Mouse (Mus musculus): ENCODE results near the gene Frmd4a. TPM values are rescaled to one million over a fixed set of nuclear protein-coding genes. Genes with fewer than 3 reads are reported as not detected.
A peak's percentile ranks its signal among the peaks of the same experiment; 100 is the strongest.

Frmd4a gene
- total RNA-seq, 2 experiments from 2014 or later = 18.1 to 29.3 TPM

GRCm38 (mm10) chr2:4131216-4131615 is 113.7 kb downstream of the Frmd4a start:
- ATAC-seq (replicated peaks; ENCODE audit: poor library complexity) = no peak

GRCm38 (mm10) chr2:4137493-4137892 is 120.0 kb downstream of the Frmd4a start:
- ATAC-seq (replicated peaks; ENCODE audit: poor library complexity) = no peak

GRCm38 (mm10) chr2:4142221-4142950 is 124.9 kb downstream of the Frmd4a start:
- no peak for ATAC-seq (replicated peaks; ENCODE audit: poor library complexity)

- ATAC-seq (replicated peaks; ENCODE audit: poor library complexity) = no peak
Observed at GRCm38 (mm10) chr2:4144424-4144823, 126.9 kb downstream of the Frmd4a start.

DNA sequence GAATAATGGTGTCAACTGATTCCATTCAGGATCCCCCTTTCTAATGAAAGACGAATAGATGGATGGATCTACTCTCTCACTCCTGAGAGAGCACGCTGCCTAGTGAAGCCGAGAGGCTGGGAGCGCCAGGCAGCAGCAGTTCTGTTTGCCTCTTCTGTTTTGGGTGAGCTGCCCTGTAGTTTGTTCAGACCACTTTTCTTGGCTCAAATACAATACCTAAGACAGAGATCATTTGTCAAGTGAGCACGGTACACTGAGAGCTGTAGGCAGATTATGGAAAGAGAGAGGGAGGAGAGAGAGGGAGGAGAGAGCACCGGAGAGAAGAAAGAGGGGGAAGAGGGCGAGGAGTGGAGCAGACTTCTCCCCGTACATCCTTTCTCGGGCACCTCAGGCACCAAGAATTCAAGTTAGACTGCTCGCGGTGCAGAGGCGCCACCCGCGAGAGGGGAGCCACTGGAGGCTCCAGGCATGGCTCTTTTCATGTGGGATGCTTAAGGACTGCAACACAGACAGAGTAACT is 135.1 kb downstream of the Frmd4a start:
- no peak for ATAC-seq (replicated peaks; ENCODE audit: poor library complexity)

DNA sequence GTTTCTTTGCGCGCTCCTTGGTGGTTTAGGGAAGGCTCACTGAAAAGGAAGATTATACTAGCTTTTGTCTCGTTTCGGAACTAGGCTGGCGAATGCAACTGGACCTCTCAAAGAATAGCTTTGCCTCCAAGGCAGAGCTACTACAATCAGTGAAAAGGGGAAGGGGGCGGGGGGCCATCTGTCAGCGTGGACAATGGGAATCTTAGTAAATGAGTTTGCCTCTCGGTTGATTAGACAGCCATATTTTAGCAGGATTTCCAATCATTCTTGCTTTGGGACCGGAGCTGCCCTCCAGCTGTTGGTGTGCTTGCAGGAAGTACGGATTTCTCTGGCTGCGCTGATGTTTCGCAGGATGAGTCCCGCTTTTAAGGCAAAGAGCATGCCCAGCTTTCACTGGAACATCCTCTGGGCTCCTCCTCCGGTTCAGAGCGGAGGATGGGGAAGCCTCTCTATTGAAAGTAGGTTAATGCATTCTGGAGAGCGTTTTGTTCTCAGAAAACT is 135.7 kb downstream of the Frmd4a start:
- no peak for ATAC-seq (replicated peaks; ENCODE audit: poor library complexity)

GRCm38 (mm10) chr2:4154036-4154653 is 136.6 kb downstream of the Frmd4a start:
- no peak for ATAC-seq (replicated peaks; ENCODE audit: poor library complexity)

GRCm38 (mm10) chr2:4154654-4155047 is 137.1 kb downstream of the Frmd4a start:
- ATAC-seq (replicated peaks; ENCODE audit: poor library complexity) = no peak

- ATAC-seq (replicated peaks; ENCODE audit: poor library complexity) = no peak
Observed at GRCm38 (mm10) chr2:4155406-4155805, 137.9 kb downstream of the Frmd4a start.

DNA sequence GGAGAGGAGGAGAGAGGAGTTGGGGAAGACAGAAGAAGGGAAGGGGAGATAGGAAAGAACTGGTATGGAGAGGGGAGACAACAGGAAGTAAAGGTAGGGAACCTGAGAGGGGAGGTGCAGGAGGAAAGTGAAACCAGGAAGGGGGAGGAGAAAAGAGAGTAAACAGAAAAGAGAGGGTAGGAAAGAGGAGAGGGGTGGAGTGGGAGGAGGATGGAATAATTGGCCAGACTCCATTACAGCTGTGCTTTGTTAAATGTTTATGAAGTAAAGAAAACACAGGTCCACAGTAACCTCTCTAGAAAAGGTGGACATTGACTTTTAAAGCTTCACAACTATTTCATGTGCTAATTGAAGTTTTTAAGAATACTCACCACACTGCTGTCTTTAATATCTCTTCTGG is 139.0 kb downstream of the Frmd4a start:
- no peak for ATAC-seq (replicated peaks; ENCODE audit: poor library complexity)

DNA sequence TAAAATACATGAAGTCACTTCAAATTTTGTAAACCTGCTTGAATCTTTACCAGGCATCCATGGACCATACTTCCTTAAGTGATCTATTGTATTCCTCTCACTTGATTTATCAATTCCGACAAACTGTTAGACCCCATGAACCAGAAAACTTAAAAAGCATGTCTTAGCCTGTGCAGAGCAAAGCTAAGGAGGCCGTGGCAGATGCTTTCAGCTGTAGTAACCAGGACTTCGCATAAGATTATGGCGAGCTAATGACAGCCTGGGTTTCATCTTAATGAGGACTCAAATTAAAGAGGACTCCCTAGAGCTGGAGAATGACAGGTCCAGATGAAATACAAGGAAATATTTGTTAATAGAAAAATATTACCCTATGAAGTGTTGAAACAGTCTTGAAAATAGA is 139.9 kb downstream of the Frmd4a start:
- ATAC-seq (replicated peaks; ENCODE audit: poor library complexity) = no peak

GRCm38 (mm10) chr2:4159574-4160203 is 142.2 kb downstream of the Frmd4a start:
- ATAC-seq (replicated peaks; ENCODE audit: poor library complexity) = peak; percentile 37; the same call in 1 of the 2 replicates

DNA sequence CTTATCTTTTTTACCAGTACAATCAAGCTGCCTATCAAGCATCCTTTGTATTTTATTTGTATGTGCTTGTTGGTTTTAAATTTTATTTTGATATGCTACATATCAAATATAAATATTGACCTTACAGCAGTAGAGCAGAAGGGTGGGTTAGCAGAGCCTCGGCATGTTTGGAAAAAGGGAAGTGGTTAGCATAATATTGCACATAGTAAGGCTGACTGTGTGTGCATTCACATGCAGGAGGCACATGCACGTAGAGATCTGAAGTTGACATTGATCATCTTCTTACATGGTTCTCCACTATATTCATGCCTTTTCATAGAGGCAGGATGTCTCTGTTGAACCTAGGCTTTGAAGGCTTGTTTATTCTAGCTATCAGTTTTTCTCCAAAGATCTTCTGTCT is 148.7 kb downstream of the Frmd4a start:
- peak; percentile 58; the same call in 1 of the 2 replicates for ATAC-seq (replicated peaks; ENCODE audit: poor library complexity)

DNA sequence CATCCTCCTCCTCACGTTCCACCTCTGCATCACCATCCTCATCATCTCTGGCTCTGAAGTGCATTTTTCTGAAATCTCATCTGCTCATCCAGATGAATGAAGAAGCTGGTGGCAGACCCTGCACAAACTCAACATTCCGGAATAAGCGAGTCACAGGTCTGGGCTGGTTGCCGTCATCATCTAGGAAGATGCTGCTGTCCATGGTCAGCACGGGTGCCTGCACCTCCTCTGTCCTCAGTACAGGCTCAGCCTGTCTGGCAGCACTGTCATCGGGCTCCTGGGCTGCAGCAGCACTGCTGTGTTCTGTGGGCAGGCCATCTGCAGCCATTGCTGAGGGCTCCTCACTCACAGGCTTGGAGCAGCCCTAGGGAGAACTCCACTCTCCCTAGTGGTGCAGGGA is 149.6 kb downstream of the Frmd4a start:
- no peak for ATAC-seq (replicated peaks; ENCODE audit: poor library complexity)

DNA sequence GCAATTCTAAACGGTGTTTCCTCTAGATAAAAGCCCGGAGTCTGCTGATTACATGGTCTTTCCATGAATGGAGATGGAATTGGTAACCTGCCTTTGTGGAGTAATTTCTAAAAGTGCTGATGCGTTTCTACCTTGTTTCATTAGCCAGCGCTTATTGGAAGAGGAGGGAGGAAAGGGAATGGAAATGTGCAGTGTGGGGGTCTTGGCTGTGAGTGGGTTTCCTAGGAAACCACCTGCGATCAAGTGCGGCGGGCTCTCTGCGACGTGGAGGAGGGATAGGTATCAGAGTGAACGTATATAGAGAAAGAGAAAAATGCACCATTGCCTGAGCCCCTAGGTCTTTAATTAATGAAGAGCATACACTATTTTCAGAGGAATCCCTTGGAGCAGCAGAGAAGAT is 152.2 kb downstream of the Frmd4a start:
- no peak for ATAC-seq (replicated peaks; ENCODE audit: poor library complexity)

GRCm38 (mm10) chr2:4170189-4170588 is 152.7 kb downstream of the Frmd4a start:
- no peak for ATAC-seq (replicated peaks; ENCODE audit: poor library complexity)

- no peak for ATAC-seq (replicated peaks; ENCODE audit: poor library complexity)
Observed at GRCm38 (mm10) chr2:4184991-4185390, 167.5 kb downstream of the Frmd4a start.

GRCm38 (mm10) chr2:4187521-4187920 is 170.0 kb downstream of the Frmd4a start:
- no peak for ATAC-seq (replicated peaks; ENCODE audit: poor library complexity)

GRCm38 (mm10) chr2:4188303-4188702 is 170.8 kb downstream of the Frmd4a start:
- no peak for ATAC-seq (replicated peaks; ENCODE audit: poor library complexity)

DNA sequence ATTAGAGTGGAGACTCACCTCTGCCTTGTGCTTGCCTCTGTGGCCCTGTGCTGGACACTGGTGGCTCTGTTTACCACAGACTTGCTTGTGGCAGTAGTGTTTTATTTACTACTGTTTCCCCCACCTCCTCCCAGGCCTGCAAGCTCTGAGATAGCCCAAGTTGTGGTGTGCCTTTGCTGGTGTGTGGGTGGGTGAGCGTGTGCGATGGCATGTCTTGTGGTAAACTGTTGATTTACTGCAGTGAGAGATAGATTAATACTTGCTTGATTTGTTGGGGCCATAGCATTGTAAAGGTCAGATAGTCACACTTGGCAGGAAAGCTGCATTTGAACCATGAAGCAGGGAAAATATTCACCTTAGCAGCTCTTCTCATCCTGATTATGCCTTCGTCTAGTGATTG is 172.8 kb downstream of the Frmd4a start:
- peak; percentile 60 for ATAC-seq (replicated peaks; ENCODE audit: poor library complexity)

GRCm38 (mm10) chr2:4190995-4191394 is 173.5 kb downstream of the Frmd4a start:
- ATAC-seq (replicated peaks; ENCODE audit: poor library complexity) = no peak

DNA sequence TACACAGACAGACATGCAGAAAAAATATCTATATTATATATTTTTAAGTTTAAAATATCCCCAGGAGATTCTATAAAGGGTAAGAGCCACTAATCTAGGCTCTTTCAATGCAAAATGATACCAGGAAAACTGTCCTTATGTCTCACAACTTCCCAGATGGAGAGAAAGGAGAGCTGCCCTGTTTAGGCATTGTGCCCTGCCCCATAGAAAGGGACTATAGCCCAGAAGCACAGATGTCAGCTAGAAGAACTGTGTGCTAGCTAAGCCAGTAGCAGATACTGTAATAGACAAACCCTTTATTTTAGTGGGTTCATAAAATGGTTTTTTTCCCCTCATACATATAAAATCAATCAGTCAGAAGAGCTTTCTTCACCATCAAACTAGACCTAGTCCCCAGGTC is 175.7 kb downstream of the Frmd4a start:
- ATAC-seq (replicated peaks; ENCODE audit: poor library complexity) = no peak

Data from megakaryocyte progenitor cell, adult 5-6 weeks (primary cell).